Mouse (Mus musculus): Measurements from ENCODE around the gene 9530003J23Rik. TPM values are rescaled to one million over a fixed set of nuclear protein-coding genes. Genes with fewer than 3 reads are reported as not detected.

Gene 9530003J23Rik
- total RNA-seq, 2 experiments from 2014 or later, result not detected

- no peak for DNase-seq (ENCODE audit: low spot score in 2 of 2)
Measured at GRCm38 (mm10) chr10:117193364-117193763, 45.1 kb downstream of the 9530003J23Rik start.

GRCm38 (mm10) chr10:117185399-117186089 lies 53.0 kb downstream of the 9530003J23Rik start:
- no peak for DNase-seq (ENCODE audit: low spot score in 2 of 2)

Other genes starting within 250 kb of the 9530003J23Rik start
- gene Lrrc10, start 193.4 kb downstream of the 9530003J23Rik start, total RNA-seq (2021), result under 1 TPM in 1 of 2 experiments, not detected in 1; 0.34 TPM
- 100 to 1,000 TPM; 241 to 255 TPM for gene Cct2, start 174.9 kb downstream of the 9530003J23Rik start, total RNA-seq (2021)
- gene Frs2, start 90.2 kb downstream of the 9530003J23Rik start, total RNA-seq (2021), result 10 to 100 TPM; 27.4 to 27.8 TPM
- 10 to 100 TPM; 50.6 to 57.3 TPM for gene Yeats4, start 14.2 kb downstream of the 9530003J23Rik start, total RNA-seq (2021)
- gene Lyz2, start 43.6 kb upstream of the 9530003J23Rik start, total RNA-seq (2021), result 1 to 10 TPM; 6.4 to 7.6 TPM
- under 1 TPM in 1 of 2 experiments, not detected in 1; 0.96 TPM for gene Lyz1, start 54.2 kb upstream of the 9530003J23Rik start, total RNA-seq (2021)
- 100 to 1,000 TPM; 116 to 122 TPM for gene Cpsf6, start 141.3 kb upstream of the 9530003J23Rik start, total RNA-seq (2021)